Mouse (Mus musculus): ENCODE measurements around the gene Zfp184. TPM values are rescaled to one million over a fixed set of nuclear protein-coding genes. Genes with fewer than 3 reads are reported as not detected.

Gene Zfp184
- polyA plus RNA-seq, 1 experiment from 2014 or later = 11.7 TPM

DNA sequence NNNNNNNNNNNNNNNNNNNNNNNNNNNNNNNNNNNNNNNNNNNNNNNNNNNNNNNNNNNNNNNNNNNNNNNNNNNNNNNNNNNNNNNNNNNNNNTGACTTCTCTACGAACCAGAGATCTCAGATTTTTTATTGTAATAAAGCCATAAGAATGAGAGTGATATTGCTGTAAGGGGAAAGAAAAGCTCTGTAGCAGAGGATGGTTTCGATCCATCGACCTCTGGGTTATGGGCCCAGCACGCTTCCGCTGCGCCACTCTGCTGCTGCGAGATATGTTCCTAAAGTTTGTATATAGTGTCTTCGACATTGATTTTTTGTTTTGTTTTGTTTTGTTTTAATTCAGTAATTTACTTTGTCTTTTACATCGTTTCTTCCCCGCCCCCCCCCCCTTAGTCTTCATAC lies 13.9 kb upstream of the Zfp184 start:
- H3K4me3 ChIP-seq = no peak overlapping the region
- H3K9ac ChIP-seq = no peak overlapping the region
- H3K36me3 ChIP-seq = no peaks in the 10 kb centered on the region
- no peak overlapping the region for H3K4me2 ChIP-seq
- H3K27me3 ChIP-seq = peaks cover 13% of the 10 kb centered on the region; the same call in 1 of the 2 replicates
- H3K27ac ChIP-seq (replicated peaks) = no peak overlapping the region
- no peaks in the 10 kb centered on the region for H3K4me1 ChIP-seq (replicated peaks)
- no peak for ATAC-seq (ENCODE audit: low FRiP score, low read depth)
- WGBS = 21% methylated on average over 10 of the region's 10 CpGs
- H3K9me3 ChIP-seq = no peaks in the 10 kb centered on the region

- Histone ChIP-seq H3K4me2 (no peak overlapping the region), H3K27me3 (peaks cover 13% of the 10 kb centered on the region; the same call in 1 of the 2 replicates), H3K27ac (replicated peaks) (no peak overlapping the region), H3K36me3 (no peaks in the 10 kb centered on the region), H3K9me3 (no peaks in the 10 kb centered on the region), H3K9ac (no peak overlapping the region), H3K4me1 (replicated peaks) (no peaks in the 10 kb centered on the region), H3K4me3 (no peak overlapping the region)
- ATAC-seq (ENCODE audit: low FRiP score, low read depth) = no peak
- WGBS = 66% methylated on average over 6 of the region's 6 CpGs
These were observed 13.2 kb upstream of the Zfp184 start for GRCm38 (mm10) chr13:21931740-21932139.

- H3K36me3 ChIP-seq = no peaks in the 10 kb centered on the region
- 9% methylated on average over 28 of the region's 28 CpGs for WGBS
- no peak overlapping the region for H3K27ac ChIP-seq (replicated peaks)
- no peak for ATAC-seq (ENCODE audit: low FRiP score, low read depth)
- no peaks in the 10 kb centered on the region for H3K4me1 ChIP-seq (replicated peaks)
- H3K4me2 ChIP-seq = peak overlapping the region; percentile 42
- no peak overlapping the region for H3K4me3 ChIP-seq
- no peak overlapping the region for H3K9ac ChIP-seq
- peaks cover 14% of the 10 kb centered on the region; the same call in 1 of the 2 replicates for H3K27me3 ChIP-seq
- H3K9me3 ChIP-seq = no peaks in the 10 kb centered on the region
These were observed 11.0 kb upstream of the Zfp184 start for GRCm38 (mm10) chr13:21933626-21934548.

DNA sequence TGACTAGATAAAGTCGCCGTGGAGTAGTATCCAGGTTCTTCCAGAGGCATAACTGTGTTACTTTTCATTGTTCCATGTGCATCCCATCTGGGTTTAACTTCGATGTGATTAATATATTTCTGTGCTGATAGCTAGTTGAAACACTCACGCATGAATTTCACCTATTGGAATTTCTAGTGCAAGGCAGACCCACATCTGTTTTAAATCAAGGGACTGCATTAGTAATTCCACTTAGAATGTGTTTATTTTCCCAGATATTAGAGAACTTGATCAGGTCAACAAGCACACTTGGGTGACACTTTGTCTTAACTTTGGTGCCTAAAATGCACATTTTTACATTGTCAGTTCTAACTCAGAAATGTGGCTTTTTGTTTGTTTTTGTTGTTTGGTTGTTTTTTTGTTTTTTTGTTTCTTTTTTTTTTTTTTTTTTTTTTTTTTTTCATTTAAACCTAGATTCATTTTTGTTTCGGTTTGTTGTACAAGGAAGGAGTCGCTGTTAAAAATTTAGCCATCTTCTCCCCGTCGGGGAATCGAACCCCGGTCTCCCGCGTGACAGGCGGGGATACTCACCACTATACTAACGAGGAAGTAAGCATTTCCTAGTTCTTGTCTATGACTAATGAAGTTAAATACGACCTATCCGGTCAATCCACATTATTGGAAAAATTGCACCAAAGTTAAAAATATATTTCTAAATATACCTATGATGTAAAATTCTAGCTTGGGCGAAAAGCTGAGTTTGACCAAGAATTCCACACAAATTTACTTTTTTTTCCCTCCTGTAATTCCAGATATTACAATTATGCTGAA lies 9.7 kb upstream of the Zfp184 start:
- no peak for ATAC-seq (ENCODE audit: low FRiP score, low read depth)
- WGBS = 14% methylated on average over 17 of the region's 17 CpGs
- Histone ChIP-seq H3K36me3 (no peaks in the 10 kb centered on the region), H3K27me3 (peaks cover 14% of the 10 kb centered on the region; the same call in 1 of the 2 replicates), H3K4me3 (no peak overlapping the region), H3K9me3 (no peaks in the 10 kb centered on the region), H3K4me1 (replicated peaks) (no peaks in the 10 kb centered on the region), H3K9ac (no peak overlapping the region), H3K27ac (replicated peaks) (no peak overlapping the region), H3K4me2 (peak overlapping the region; percentile 40; the same call in 1 of the 2 replicates)

GRCm38 (mm10) chr13:21935833-21936232 lies 9.1 kb upstream of the Zfp184 start:
- WGBS = 6% methylated on average over 7 of the region's 7 CpGs
- H3K4me1 ChIP-seq (replicated peaks) = no peaks in the 10 kb centered on the region
- no peak for ATAC-seq (ENCODE audit: low FRiP score, low read depth)

DNA sequence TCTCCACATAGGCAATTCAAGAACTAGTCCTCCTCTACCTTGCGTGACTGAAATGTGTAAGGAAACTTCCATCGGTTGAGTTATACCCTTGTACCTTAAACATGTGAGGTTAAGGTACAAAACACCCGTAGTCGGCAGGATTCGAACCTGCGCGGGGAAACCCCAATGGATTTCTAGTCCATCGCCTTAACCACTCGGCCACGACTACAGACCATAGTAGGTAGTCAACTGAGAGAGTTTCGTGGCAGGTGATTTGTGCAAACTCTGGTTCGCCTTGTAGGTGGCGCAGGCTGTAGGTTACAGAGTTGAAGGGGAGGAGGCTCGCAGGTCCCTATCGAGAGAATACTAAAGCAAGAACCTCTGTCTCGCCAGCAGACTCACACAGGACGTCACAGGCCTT lies 7.9 kb upstream of the Zfp184 start:
- Histone ChIP-seq H3K4me1 (replicated peaks) (no peaks in the 10 kb centered on the region), H3K4me2 (peak overlapping the region; percentile 20), H3K9me3 (no peaks in the 10 kb centered on the region), H3K4me3 (0 out of 2 replicates have a peak overlapping the region, but pooled peaks have one; percentile 1), H3K9ac (no peak overlapping the region), H3K27me3 (peaks cover 14% of the 10 kb centered on the region; the same call in 1 of the 2 replicates), H3K36me3 (no peaks in the 10 kb centered on the region), H3K27ac (replicated peaks) (no peak overlapping the region)
- 5% methylated on average over 17 of the region's 17 CpGs for WGBS
- no peak for ATAC-seq (ENCODE audit: low FRiP score, low read depth)

More at GRCm38 (mm10) chr13:21935833-21936232, 9.1 kb upstream of the Zfp184 start:
- Histone ChIP-seq H3K9ac (no peak overlapping the region), H3K4me3 (peak overlapping the region; percentile 16), H3K27me3 (peaks cover 14% of the 10 kb centered on the region; the same call in 1 of the 2 replicates), H3K9me3 (no peaks in the 10 kb centered on the region), H3K36me3 (no peaks in the 10 kb centered on the region), H3K4me2 (peak overlapping the region; percentile 40), H3K27ac (replicated peaks) (no peak overlapping the region)

GRCm38 (mm10) chr13:21940213-21940612 lies 4.7 kb upstream of the Zfp184 start:
- Histone ChIP-seq H3K36me3 (no peaks in the 10 kb centered on the region), H3K27me3 (peaks cover 12% of the 10 kb centered on the region; the same call in 1 of the 2 replicates), H3K4me2 (peak overlapping the region; percentile 65), H3K4me1 (replicated peaks) (no peaks in the 10 kb centered on the region), H3K9ac (peak overlapping the region; percentile 46), H3K27ac (replicated peaks) (peak overlapping the region; percentile 67), H3K9me3 (no peaks in the 10 kb centered on the region), H3K4me3 (peak overlapping the region; percentile 61)
- peak; percentile 82 for ATAC-seq (ENCODE audit: low FRiP score, low read depth)
- WGBS = under 1% methylated on average over 19 of the region's 19 CpGs

GRCm38 (mm10) chr13:21940811-21941321 lies 4.0 kb upstream of the Zfp184 start:
- Histone ChIP-seq H3K27ac (replicated peaks) (peak overlapping the region; percentile 67), H3K9me3 (no peaks in the 10 kb centered on the region), H3K27me3 (peaks cover 12% of the 10 kb centered on the region; the same call in 1 of the 2 replicates), H3K9ac (peak overlapping the region; percentile 57), H3K36me3 (no peaks in the 10 kb centered on the region), H3K4me1 (replicated peaks) (peaks cover 4% of the 10 kb centered on the region), H3K4me2 (peak overlapping the region; percentile 65), H3K4me3 (peak overlapping the region; percentile 61)
- ATAC-seq (ENCODE audit: low FRiP score, low read depth) = no peak
- WGBS = 0% methylated on average over 16 of the region's 16 CpGs

DNA sequence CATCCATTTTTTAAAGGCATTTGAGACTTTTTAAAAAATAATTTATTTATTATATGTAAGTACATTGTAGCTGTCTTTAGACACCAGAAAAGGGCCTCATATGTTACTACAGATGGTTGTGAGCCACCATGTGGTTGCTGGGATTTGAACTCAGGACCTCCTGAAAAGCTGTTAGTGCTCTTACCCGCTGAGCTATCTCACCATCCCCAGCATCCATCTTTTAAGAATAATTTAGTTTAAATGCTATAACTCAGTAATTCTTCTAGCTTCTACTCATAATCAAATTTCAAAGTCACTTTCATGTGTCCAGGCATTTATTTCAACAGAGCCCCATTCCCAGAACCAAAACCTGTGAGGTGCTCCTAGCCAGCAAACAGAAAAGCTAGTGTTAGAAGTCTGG lies 1.2 kb upstream of the Zfp184 start:
- WGBS = 74% methylated on average over 1 of the region's 1 CpGs
- peaks cover 18% of the 10 kb centered on the region for H3K4me1 ChIP-seq (replicated peaks)
- no peak overlapping the region for H3K27ac ChIP-seq (replicated peaks)
- H3K27me3 ChIP-seq = no peaks in the 10 kb centered on the region
- H3K9me3 ChIP-seq = no peaks in the 10 kb centered on the region
- no peak overlapping the region for H3K4me3 ChIP-seq
- no peak for ATAC-seq (ENCODE audit: low FRiP score, low read depth)
- peaks cover 1% of the 10 kb centered on the region; the same call in 1 of the 2 replicates for H3K36me3 ChIP-seq
- H3K4me2 ChIP-seq = no peak overlapping the region
- no peak overlapping the region for H3K9ac ChIP-seq

DNA sequence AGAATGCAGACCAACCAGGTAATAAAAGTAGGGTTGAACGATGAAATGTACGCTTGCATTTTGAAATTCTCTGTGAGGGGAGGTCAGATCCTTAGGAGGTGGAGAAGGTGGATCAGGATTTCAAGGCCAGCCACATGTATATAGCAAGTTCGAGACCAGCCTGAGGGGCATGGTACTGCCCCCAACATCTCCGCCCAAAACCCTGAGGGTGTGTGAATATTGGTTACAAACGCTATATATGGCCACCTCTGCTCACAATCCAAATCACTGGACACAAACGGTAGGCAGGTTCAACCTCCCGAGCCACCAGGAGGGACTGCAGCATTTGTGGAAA lies 335 bp upstream of the Zfp184 start:
- Histone ChIP-seq H3K9ac (peak overlapping the region; percentile 75), H3K4me3 (peak overlapping the region; percentile 80), H3K4me2 (peak overlapping the region; percentile 83), H3K4me1 (replicated peaks) (peaks cover 18% of the 10 kb centered on the region), H3K36me3 (peaks cover 10% of the 10 kb centered on the region), H3K9me3 (no peaks in the 10 kb centered on the region), H3K27ac (replicated peaks) (peak overlapping the region; percentile 80), H3K27me3 (no peaks in the 10 kb centered on the region)
- ATAC-seq (ENCODE audit: low FRiP score, low read depth) = peak; percentile 69; the same call in 1 of the 2 replicates
- WGBS = 1% methylated on average over 7 of the region's 7 CpGs

GRCm38 (mm10) chr13:21969269-21969668 lies 24.4 kb downstream of the Zfp184 start:
- no peak overlapping the region for H3K4me2 ChIP-seq
- 0 out of 2 replicates have a peak, but pooled peaks cover 3% of the 10 kb centered on the region for H3K4me1 ChIP-seq (replicated peaks)
- 39% methylated on average over 1 of the region's 1 CpGs for WGBS
- 0 out of 2 replicates have a peak, but pooled peaks cover 2% of the 10 kb centered on the region for H3K27me3 ChIP-seq
- no peak for ATAC-seq (ENCODE audit: low FRiP score, low read depth)
- H3K9me3 ChIP-seq = no peaks in the 10 kb centered on the region
- H3K27ac ChIP-seq (replicated peaks) = no peak overlapping the region
- no peaks in the 10 kb centered on the region; the same call in 1 of the 2 replicates for H3K36me3 ChIP-seq
- H3K9ac ChIP-seq = no peak overlapping the region
- H3K4me3 ChIP-seq = no peak overlapping the region
